Mouse (Mus musculus) liver, adult 2 months (tissue): ENCODE results near the gene Tenm3. TPM values are rescaled to one million over a fixed set of nuclear protein-coding genes. Genes with fewer than 3 reads are reported as not detected.

Source experiments
- DNase-seq: peaks from one replicate; pipeline ENCODE4 v3.0.0-alpha.2; 2011; ENCODE audit warnings: low read depth, low spot score; ENCODE audit errors: extremely low read depth
- H3K27ac ChIP-seq: fragments of 200-500 bp; replicated peaks from 2 replicates; pipeline ENCODE4 v1.5.1; 2012; ENCODE audit warnings: low read depth, mild to moderate bottlenecking, control low read depth, inconsistent platforms, low read length; ENCODE audit not compliant: insufficient read depth
- H3K27me3 ChIP-seq: fragments of 200-500 bp; 2 replicates; pipeline ENCODE4 v1.6.1; 2012; ENCODE audit warnings: mild to moderate bottlenecking, moderate library complexity, low read length, inconsistent platforms; ENCODE audit not compliant: control insufficient read depth, insufficient read depth
- H3K36me3 ChIP-seq: fragments of 200-500 bp; 2 replicates; pipeline ENCODE4 v1.6.1; 2012; ENCODE audit warnings: low read length, inconsistent platforms; ENCODE audit not compliant: control insufficient read depth, insufficient read depth
- H3K4me1 ChIP-seq: fragments of 200-500 bp; 2 replicates; pipeline ENCODE4 v1.6.1; 2011; ENCODE audit warnings: low read length; ENCODE audit not compliant: control insufficient read depth, insufficient read depth
- H3K4me3 ChIP-seq: fragments of 200-500 bp; 2 replicates; pipeline ENCODE4 v1.5.1; 2011; ENCODE audit warnings: low read depth, mild to moderate bottlenecking, control low read depth, low read length, moderate library complexity; ENCODE audit not compliant: insufficient read depth
- H3K79me2 ChIP-seq: fragments of 200-500 bp; 2 replicates; pipeline ENCODE4 v1.6.1; 2012; ENCODE audit warnings: inconsistent platforms, mild to moderate bottlenecking, low read length, moderate library complexity; ENCODE audit not compliant: control insufficient read depth, insufficient read depth
- H3K9ac ChIP-seq: fragments of 200-500 bp; 2 replicates; pipeline ENCODE4 v1.6.1; 2012; ENCODE audit warnings: low read depth, mild to moderate bottlenecking, control low read depth, inconsistent platforms, low read length
- CTCF ChIP-seq: fragments of 200-500 bp; IDR thresholded peaks from 2 replicates; pipeline ENCODE4 v1.5.1; 2011; ENCODE audit warnings: low read depth, low read length, control low read depth
- POLR2A ChIP-seq: fragments of 200-500 bp; IDR thresholded peaks from 2 replicates; pipeline ENCODE4 v1.6.1; 2011; ENCODE audit warnings: low read length, control low read depth; ENCODE audit not compliant: insufficient read depth; ENCODE audit errors: extremely low read depth
- WGBS: fragments of 180-500 bp; shearing (Covaris S2); methylation state at CpG from one replicate; pipeline ENCODE4 v1.1.7; 2018; 5-methylcytosine and 5-hydroxymethylcytosine counted together
- polyA plus RNA-seq: library from polyadenylated mRNA; depleted of rRNA; stranded (reverse); fragments of >200 nt; gene quantifications from 2 replicates; pipeline ENCODE4 v1.2.3, GENCODE M21; 2012
- total RNA-seq: library from RNA; depleted of rRNA; stranded (reverse); fragments of >200 nt; gene quantifications from 2 replicates; pipeline ENCODE4 v1.2.3, GENCODE M21; 2014

The Tenm3 gene
- total and polyA plus RNA-seq, 2 experiments, result 5.3 to 12.5 TPM

DNA sequence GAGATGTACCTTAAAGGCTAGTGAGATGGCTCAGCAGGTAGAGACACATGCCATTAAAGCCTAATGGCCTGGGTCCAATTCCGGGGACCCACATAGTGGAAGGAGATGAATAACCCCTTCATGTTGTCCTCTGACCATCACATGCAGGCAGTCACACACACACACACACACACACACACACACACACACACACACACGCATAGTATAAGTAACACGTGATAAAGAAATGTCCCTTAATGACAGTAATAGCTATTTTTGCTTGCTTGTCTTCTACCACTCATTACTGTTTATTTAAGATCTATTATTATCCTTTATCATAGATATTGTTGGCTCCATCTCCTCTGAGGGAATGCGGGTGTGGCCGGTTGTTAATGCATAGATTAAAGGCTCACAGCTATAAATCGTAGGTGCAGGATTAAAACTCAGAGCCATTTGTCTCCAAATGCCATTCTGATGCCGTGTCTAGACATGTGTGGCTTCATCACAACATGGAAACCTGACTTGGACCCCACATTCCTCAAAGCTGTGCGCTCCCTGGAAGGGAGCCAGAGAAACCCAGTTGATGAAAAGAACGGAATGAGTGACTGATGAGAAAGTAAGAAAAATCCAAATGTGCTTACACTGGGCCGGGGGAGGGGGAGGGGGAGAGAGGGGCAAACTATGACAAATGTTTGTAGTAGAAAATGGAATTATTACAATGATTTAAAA, 239.4 kb downstream of the Tenm3 start:
- H3K9ac ChIP-seq, result no peak overlapping the region
- no peak overlapping the region for H3K27ac ChIP-seq
- H3K79me2 ChIP-seq, result no peaks in the 10 kb centered on the region
- H3K27me3 ChIP-seq, result no peaks in the 10 kb centered on the region
- 88% methylated on average over 10 of the region's 10 CpGs for WGBS
- H3K4me3 ChIP-seq, result no peak overlapping the region
- peaks cover 2% of the 10 kb centered on the region for H3K4me1 ChIP-seq
- TF ChIP-seq CTCF (no peak), POLR2A (no peak)
- H3K36me3 ChIP-seq, result no peaks in the 10 kb centered on the region
- no peak for DNase-seq

DNA sequence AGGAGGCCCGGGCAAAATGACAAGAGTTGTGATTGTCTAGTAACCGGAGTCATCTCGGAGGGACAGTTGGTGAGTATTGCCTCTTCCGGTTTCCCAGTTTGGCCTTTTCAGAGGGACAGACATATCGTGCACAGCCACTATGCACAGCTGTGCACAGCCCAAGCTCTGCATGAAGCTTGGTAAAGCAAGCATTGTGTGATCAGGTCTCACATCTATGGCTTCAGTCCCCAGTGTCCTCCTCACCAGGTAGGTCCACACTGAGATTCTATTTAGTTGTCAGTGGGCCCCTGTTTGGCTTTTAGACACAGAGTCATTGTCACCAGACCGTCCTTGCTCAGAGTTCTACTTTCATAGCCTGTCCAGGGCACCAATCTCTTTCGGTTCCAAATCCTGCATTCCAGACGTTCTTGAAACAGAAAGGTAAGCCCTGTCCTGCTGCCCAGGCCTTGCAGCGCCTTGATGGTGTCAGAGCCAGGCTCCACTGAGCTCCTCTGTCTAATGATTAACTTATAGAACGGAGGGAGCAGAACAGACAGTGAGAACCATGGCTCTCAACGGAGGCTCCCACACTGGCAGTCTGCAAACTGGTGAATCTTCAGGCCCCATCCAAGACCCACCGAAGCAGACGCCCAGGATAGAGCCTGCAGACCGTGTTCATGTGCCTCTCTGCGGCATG, 240.4 kb downstream of the Tenm3 start:
- Histone ChIP-seq H3K27ac (no peak overlapping the region), H3K27me3 (no peaks in the 10 kb centered on the region), H3K9ac (no peak overlapping the region), H3K4me3 (no peak overlapping the region), H3K4me1 (peaks cover 2% of the 10 kb centered on the region), H3K36me3 (no peaks in the 10 kb centered on the region), H3K79me2 (no peaks in the 10 kb centered on the region)
- peak; percentile 79 for DNase-seq
- 38% methylated on average over 15 of the region's 15 CpGs for WGBS
- TF ChIP-seq POLR2A (no peak), CTCF (no peak)

DNA sequence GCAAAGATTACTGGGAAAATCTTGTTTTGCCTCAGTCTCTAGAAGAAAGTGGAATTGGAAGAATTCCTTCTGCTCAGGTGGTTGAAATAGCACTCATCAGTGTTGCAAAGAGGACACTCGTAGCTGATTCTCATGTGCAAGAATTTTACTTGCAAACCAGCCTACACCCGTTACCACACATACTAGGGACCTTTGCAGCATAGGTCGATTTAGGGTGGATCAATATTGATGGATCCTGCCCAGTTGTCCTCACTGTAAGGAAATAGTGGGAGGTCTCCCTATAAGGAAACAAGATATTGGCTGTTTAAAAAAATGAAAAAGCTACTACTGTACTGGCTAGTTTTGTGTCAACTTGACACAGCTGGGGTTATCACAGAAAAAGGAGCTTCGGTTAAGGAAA, 242.1 kb downstream of the Tenm3 start:
- TF ChIP-seq CTCF (no peak), POLR2A (no peak)
- Histone ChIP-seq H3K36me3 (no peaks in the 10 kb centered on the region), H3K79me2 (no peaks in the 10 kb centered on the region), H3K27me3 (no peaks in the 10 kb centered on the region), H3K4me3 (no peak overlapping the region), H3K27ac (no peak overlapping the region), H3K4me1 (peaks cover 2% of the 10 kb centered on the region), H3K9ac (no peak overlapping the region)
- peak; percentile 5 for DNase-seq
- 46% methylated on average over 4 of the region's 4 CpGs for WGBS

DNA sequence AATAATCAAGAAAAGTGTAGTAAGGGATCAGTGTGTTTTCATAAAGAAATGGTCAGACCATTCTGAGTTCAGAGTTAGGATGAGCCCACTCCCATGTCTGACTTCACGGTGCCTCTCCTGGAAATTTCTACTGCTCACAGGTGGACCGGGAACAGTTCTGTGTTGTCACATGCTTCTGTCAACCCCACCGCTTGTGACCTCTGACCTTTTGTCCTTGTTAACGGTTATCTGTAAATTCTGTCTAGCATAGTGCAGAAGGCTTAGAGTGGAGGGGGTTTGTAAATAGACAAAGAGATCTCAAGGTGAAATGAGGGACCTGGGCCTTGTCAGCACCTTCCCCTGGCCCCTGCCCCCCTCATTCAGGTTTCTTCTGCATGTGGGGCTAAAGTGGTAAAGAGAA, 244.7 kb downstream of the Tenm3 start:
- no peak overlapping the region for H3K27ac ChIP-seq
- no peaks in the 10 kb centered on the region for H3K36me3 ChIP-seq
- no peaks in the 10 kb centered on the region for H3K79me2 ChIP-seq
- 14% methylated on average over 4 of the region's 4 CpGs for WGBS
- peak; percentile 42 for DNase-seq
- TF ChIP-seq CTCF, result no peak
- no peak for TF ChIP-seq POLR2A
- no peak overlapping the region for H3K4me3 ChIP-seq
- H3K27me3 ChIP-seq, result no peaks in the 10 kb centered on the region
- no peak overlapping the region for H3K9ac ChIP-seq
- peaks cover 2% of the 10 kb centered on the region for H3K4me1 ChIP-seq

DNA sequence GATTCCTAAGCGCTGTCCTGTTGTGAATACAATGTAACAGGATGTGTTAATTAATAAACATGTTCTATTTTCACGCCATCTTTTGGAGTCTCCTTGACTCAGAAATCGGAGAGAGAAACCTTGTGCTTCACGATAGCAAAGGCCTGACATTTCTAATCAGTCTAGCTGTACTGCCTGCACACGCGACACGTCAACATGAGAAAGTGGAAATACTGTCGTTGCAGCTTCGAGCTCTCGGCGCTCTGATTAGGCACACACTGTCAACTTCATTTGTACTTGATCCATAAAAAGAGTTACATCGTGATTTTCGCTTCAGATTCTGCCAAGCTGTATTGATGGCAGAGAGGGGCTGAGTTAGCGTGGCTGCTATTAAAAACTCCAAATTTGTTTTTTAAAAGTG, 247.4 kb downstream of the Tenm3 start:
- 93% methylated on average over 14 of the region's 14 CpGs for WGBS
- no peaks in the 10 kb centered on the region for H3K27me3 ChIP-seq
- TF ChIP-seq CTCF (no peak), POLR2A (no peak)
- no peaks in the 10 kb centered on the region for H3K4me1 ChIP-seq
- no peak overlapping the region for H3K4me3 ChIP-seq
- H3K27ac ChIP-seq, result no peak overlapping the region
- H3K9ac ChIP-seq, result no peak overlapping the region
- no peaks in the 10 kb centered on the region for H3K36me3 ChIP-seq
- no peaks in the 10 kb centered on the region for H3K79me2 ChIP-seq
- no peak for DNase-seq

DNA sequence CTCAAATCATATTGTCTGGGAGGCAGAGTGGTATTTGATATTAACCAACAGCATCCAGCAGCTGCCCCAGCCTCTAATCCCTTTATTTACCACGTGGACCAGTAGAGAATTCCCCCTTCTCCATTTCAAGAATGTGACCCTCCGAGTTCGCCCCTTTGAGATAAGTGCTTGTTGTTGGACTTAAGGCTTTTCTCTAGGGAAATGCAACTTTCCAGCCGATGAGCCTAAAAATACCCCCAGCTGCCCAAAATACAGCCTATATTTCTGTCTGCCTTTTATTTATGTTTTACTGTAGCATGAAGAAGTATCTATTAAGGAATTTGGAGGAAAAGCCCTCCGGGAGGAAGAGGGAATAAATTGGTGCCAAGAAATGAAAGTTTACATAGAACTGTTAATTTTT, 251.9 kb downstream of the Tenm3 start:
- WGBS, result 61% methylated on average over 5 of the region's 5 CpGs
- TF ChIP-seq POLR2A, result no peak
- no peak for TF ChIP-seq CTCF
- Histone ChIP-seq H3K79me2 (no peaks in the 10 kb centered on the region), H3K4me3 (no peak overlapping the region), H3K4me1 (no peaks in the 10 kb centered on the region), H3K9ac (no peak overlapping the region), H3K27ac (no peak overlapping the region), H3K36me3 (no peaks in the 10 kb centered on the region), H3K27me3 (no peaks in the 10 kb centered on the region)
- no peak for DNase-seq
